Mouse (Mus musculus) lung, embryonic 15.5 days (tissue): ENCODE data around the gene Gm45713. TPM values are rescaled to one million over a fixed set of nuclear protein-coding genes. Genes with fewer than 3 reads are reported as not detected.

Experiments used
- ATAC-seq: fragments of 200-750 bp; cut with Nextera tagmentation; 2 replicates; pipeline ENCODE4 v1.8.0; 2017; ENCODE audit warnings: moderate number of reproducible peaks, borderline replicate concordance; ENCODE audit not compliant: low FRiP score, low TSS enrichment; ENCODE audit errors: extremely low read depth
- H3K27ac ChIP-seq: fragments of 300-500 bp; sonication (generic); 2 replicates; pipeline ENCODE4 v1.5.1; 2015; ENCODE audit warnings: moderate library complexity, mild to moderate bottlenecking, inconsistent platforms
- H3K27me3 ChIP-seq: fragments of 300-500 bp; sonication (generic); 2 replicates; pipeline ENCODE4 v1.6.1; 2015; ENCODE audit warnings: inconsistent platforms
- H3K36me3 ChIP-seq: fragments of 300-500 bp; sonication (generic); 2 replicates; pipeline ENCODE4 v1.6.1; 2015; ENCODE audit warnings: inconsistent platforms
- H3K4me1 ChIP-seq: fragments of 300-500 bp; sonication (generic); 2 replicates; pipeline ENCODE4 v1.6.1; 2015; ENCODE audit warnings: inconsistent platforms
- H3K4me2 ChIP-seq: fragments of 300-500 bp; sonication (generic); 2 replicates; pipeline ENCODE4 v1.6.1; 2015; ENCODE audit warnings: inconsistent platforms, mild to moderate bottlenecking, moderate library complexity
- H3K4me3 ChIP-seq: fragments of 300-500 bp; sonication (generic); 2 replicates; pipeline ENCODE4 v1.5.1; 2015; ENCODE audit warnings: mild to moderate bottlenecking, inconsistent platforms
- H3K9ac ChIP-seq: fragments of 300-500 bp; sonication (generic); 2 replicates; pipeline ENCODE4 v1.6.1; 2015; ENCODE audit warnings: inconsistent platforms
- H3K9me3 ChIP-seq: fragments of 300-500 bp; sonication (generic); 2 replicates; pipeline ENCODE4 v1.6.1; 2016; ENCODE audit warnings: inconsistent platforms
- WGBS: fragments of 180-500 bp; shearing (Covaris S2); methylation state at CpG from one replicate; pipeline ENCODE4 v1.1.7; 2015; 5-methylcytosine and 5-hydroxymethylcytosine counted together
- polyA plus RNA-seq: library from polyadenylated mRNA; unstranded; fragments of >200 nt; fragmentation: Nextera tagmentation; extraction: Ambion mirVana; gene quantifications from 2 replicates; pipeline ENCODE4 v1.2.1, GENCODE M21; 2015

The Gm45713 gene
- 0.19 and 0.20 TPM in 2 replicates for polyA plus RNA-seq

- Histone ChIP-seq H3K9ac (peak within 1 kb of the TSS; percentile 72), H3K36me3 (no peaks in the 10 kb centered on the region), H3K4me3 (peak within 1 kb of the TSS; percentile 69), H3K27me3 (no peaks in the 10 kb centered on the region; the same call in 1 of the 2 replicates), H3K4me2 (peak within 1 kb of the TSS; percentile 82), H3K27ac (no peak within 1 kb of the TSS), H3K9me3 (no peaks in the 10 kb centered on the region), H3K4me1 (peaks cover 9% of the 10 kb centered on the region; the same call in 1 of the 2 replicates)
- WGBS, result 1% methylated on average over 29 of the region's 29 CpGs
- peak; percentile 84 for ATAC-seq
Measured at GRCm38 (mm10) chr7:45135993-45136567, at the start of gene Gm45713, which contains the start of gene Flt3l. Gm45713 (minus strand) TSS chr7:45136231. Flt3l (minus strand) TSS chr7:45136432.

- Histone ChIP-seq H3K9ac (no peak overlapping the region), H3K4me3 (no peak overlapping the region), H3K4me2 (no peak overlapping the region), H3K27me3 (peaks cover 97% of the 10 kb centered on the region), H3K9me3 (no peaks in the 10 kb centered on the region), H3K27ac (no peak overlapping the region), H3K4me1 (peaks cover 9% of the 10 kb centered on the region), H3K36me3 (no peaks in the 10 kb centered on the region)
- 65% methylated on average over 7 of the region's 7 CpGs for WGBS
- ATAC-seq, result no peak
Measured at GRCm38 (mm10) chr7:45183672-45184071, 47.6 kb upstream of the Gm45713 start.

DNA sequence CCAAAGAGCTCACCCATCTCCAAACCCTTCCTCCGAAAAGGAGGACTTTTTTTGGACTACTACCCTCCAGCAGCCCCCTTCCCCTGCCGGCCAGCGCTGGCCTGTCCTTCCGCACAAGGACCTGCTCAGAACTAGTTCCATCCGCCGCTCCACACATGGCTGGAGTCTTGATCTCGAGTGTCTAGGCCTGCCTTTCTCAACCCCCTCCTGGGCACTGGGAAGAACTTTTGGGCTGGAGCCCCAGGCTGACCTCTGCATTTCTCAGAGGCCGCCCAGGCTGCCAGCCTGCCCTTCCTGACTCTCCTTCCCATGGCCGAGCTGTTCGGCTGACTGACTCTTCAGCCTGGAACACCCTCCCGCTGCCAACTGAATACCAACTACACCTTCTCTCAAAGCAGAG lies 46.6 kb upstream of the Gm45713 start:
- 0 out of 2 replicates have a peak overlapping the region, but pooled peaks have one; percentile 8 for H3K9ac ChIP-seq
- no peak for ATAC-seq
- WGBS, result 9% methylated on average over 11 of the region's 11 CpGs
- no peak overlapping the region for H3K27ac ChIP-seq
- peak overlapping the region; percentile 31 for H3K4me3 ChIP-seq
- H3K36me3 ChIP-seq, result no peaks in the 10 kb centered on the region
- H3K4me1 ChIP-seq, result peaks cover 9% of the 10 kb centered on the region
- peak overlapping the region; percentile 59 for H3K4me2 ChIP-seq
- H3K27me3 ChIP-seq, result peaks cover 98% of the 10 kb centered on the region
- H3K9me3 ChIP-seq, result no peaks in the 10 kb centered on the region

- H3K36me3 ChIP-seq, result no peaks in the 10 kb centered on the region
- peak; percentile 87 for ATAC-seq
- H3K4me2 ChIP-seq, result peak overlapping the region; percentile 59
- H3K9ac ChIP-seq, result 0 out of 2 replicates have a peak overlapping the region, but pooled peaks have one; percentile 8
- H3K9me3 ChIP-seq, result no peaks in the 10 kb centered on the region
- H3K27me3 ChIP-seq, result peaks cover 99% of the 10 kb centered on the region
- H3K4me3 ChIP-seq, result peak overlapping the region; percentile 31
- H3K4me1 ChIP-seq, result peaks cover 9% of the 10 kb centered on the region
- no peak overlapping the region for H3K27ac ChIP-seq
- under 1% methylated on average over 34 of the region's 34 CpGs for WGBS
Measured at GRCm38 (mm10) chr7:45182199-45182601, 46.2 kb upstream of the Gm45713 start.

DNA sequence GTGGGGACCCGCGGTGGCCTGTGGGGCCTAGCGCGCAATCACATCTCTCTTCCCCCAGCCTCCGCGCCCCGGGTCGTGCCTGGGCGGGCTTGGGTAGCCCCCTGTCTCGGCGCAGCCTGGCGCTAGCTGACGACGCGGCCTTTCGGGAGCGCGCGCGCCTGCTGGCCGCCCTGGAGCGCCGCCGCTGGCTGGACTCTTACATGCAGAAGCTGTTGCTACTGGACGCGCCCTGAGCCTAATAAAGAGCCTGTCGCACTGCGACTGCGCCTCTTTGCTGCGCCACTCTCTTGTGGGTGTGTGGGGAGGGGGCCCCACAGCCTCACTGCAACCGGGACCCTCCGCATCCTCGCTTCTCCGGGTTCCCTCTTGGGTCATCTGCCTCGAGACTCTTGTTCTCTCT lies 45.5 kb upstream of the Gm45713 start:
- H3K4me1 ChIP-seq, result peaks cover 9% of the 10 kb centered on the region
- H3K27me3 ChIP-seq, result peaks cover 99% of the 10 kb centered on the region
- no peaks in the 10 kb centered on the region for H3K36me3 ChIP-seq
- 6% methylated on average over 35 of the region's 35 CpGs for WGBS
- H3K9me3 ChIP-seq, result no peaks in the 10 kb centered on the region
- H3K9ac ChIP-seq, result no peak overlapping the region
- no peak overlapping the region for H3K27ac ChIP-seq
- H3K4me3 ChIP-seq, result no peak overlapping the region; the same call in 1 of the 2 replicates
- H3K4me2 ChIP-seq, result no peak overlapping the region
- ATAC-seq, result no peak; the same call in 1 of the 2 replicates

DNA sequence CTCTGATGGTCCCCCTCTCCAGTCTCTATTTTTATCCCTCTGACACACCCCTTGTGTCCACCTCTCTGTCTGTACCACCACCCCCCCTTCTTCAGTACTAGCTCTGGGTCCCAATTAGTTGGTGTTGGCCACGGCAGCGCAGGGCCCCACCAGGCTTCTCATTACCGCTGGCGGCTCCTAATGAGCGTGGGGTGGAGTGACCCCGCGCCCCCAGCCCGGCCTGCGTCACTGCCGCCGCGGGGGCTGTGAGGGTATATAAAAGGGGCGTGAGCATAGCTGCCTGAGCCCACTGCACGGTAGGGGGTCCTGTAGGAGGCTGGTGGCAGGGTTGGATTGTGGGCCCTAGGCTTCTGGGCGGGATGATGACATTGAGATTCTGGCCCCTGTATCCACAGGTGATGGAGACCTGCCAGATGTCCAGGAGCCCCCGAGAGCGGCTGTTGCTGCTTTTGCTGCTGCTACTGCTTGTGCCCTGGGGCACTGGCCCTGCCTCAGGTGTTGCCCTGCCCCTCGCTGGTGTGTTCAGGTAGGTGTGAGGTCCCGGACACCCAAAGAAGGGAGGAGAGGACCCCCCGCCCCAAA lies 45.0 kb upstream of the Gm45713 start, which contains the start of gene Pth2:
TSS of gene Pth2 (plus strand) at position 100 of the 582 bp plus-strand sequence.
- ATAC-seq, result no peak
- 19% methylated on average over 20 of the region's 20 CpGs for WGBS
- H3K27me3 ChIP-seq, result peaks cover 100% of the 10 kb centered on the region
- peak within 1 kb of the TSS; percentile 59; the same call in 1 of the 2 replicates for H3K4me2 ChIP-seq
- H3K36me3 ChIP-seq, result no peaks in the 10 kb centered on the region
- peaks cover 13% of the 10 kb centered on the region for H3K4me1 ChIP-seq
- no peak within 1 kb of the TSS for H3K27ac ChIP-seq
- no peaks in the 10 kb centered on the region for H3K9me3 ChIP-seq
- no peak within 1 kb of the TSS; the same call in 1 of the 2 replicates for H3K4me3 ChIP-seq
- H3K9ac ChIP-seq, result no peak within 1 kb of the TSS

DNA sequence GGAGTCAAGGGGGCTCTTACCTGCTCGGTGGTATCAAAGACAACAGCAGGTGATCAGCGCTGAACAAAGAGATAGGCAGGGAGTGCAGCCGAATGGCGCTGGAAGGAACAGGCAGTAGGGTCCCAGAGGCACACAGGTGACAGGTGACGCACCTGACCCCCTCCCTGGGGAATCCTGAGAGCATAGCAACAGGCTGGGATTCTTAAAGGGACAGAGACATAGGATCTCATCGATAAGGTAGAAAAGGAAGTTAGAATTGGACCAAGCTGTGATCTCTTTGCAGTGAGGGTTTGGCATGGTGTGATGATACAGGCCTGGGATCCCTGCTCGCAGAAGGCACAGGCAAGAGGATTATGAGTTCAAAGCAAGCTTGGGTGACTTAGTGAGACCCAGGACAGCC lies 43.4 kb upstream of the Gm45713 start, which contains the start of gene Gfy:
TSS of gene Gfy (minus strand) at position 101 of the 400 bp plus-strand sequence.
- WGBS, result 22% methylated on average over 7 of the region's 7 CpGs
- peaks cover 100% of the 10 kb centered on the region for H3K27me3 ChIP-seq
- H3K36me3 ChIP-seq, result no peaks in the 10 kb centered on the region
- ATAC-seq, result no peak
- H3K4me3 ChIP-seq, result no peak within 1 kb of the TSS
- no peak within 1 kb of the TSS for H3K27ac ChIP-seq
- peaks cover 18% of the 10 kb centered on the region for H3K4me1 ChIP-seq
- H3K9me3 ChIP-seq, result no peaks in the 10 kb centered on the region
- H3K9ac ChIP-seq, result no peak within 1 kb of the TSS
- H3K4me2 ChIP-seq, result no peak within 1 kb of the TSS

DNA sequence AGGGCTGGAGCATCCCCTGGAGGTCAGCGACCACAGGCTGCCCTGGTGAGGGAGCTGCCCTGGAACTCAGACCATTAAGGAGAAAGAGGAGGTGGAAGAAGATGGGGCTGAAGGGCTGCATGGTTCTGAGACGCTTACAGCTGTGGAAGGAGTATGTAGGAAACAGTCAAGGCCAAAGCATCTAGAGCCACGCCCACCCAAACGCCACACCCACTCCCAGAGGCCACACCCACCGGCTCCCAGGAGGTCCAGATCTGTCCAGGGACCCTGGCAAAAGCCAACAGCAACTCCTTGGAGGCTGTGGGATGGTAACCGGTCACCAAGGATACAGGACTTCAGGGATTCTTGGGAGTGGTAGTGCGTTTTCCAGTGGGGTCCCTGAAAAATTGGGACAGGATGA lies 42.5 kb upstream of the Gm45713 start:
- no peaks in the 10 kb centered on the region for H3K36me3 ChIP-seq
- peaks cover 18% of the 10 kb centered on the region for H3K4me1 ChIP-seq
- ATAC-seq, result no peak
- no peak overlapping the region for H3K4me3 ChIP-seq
- no peak overlapping the region for H3K4me2 ChIP-seq
- no peak overlapping the region for H3K27ac ChIP-seq
- 18% methylated on average over 7 of the region's 7 CpGs for WGBS
- H3K9me3 ChIP-seq, result no peaks in the 10 kb centered on the region
- H3K27me3 ChIP-seq, result peaks cover 98% of the 10 kb centered on the region
- H3K9ac ChIP-seq, result no peak overlapping the region

- Histone ChIP-seq H3K4me2 (no peak overlapping the region), H3K27ac (no peak overlapping the region), H3K4me3 (peak overlapping the region; percentile 9; the same call in 1 of the 2 replicates), H3K27me3 (peaks cover 95% of the 10 kb centered on the region), H3K4me1 (0 out of 2 replicates have a peak, but pooled peaks cover 10% of the 10 kb centered on the region), H3K9ac (no peak overlapping the region), H3K36me3 (no peaks in the 10 kb centered on the region), H3K9me3 (no peaks in the 10 kb centered on the region)
- ATAC-seq, result no peak
- 4% methylated on average over 31 of the region's 31 CpGs for WGBS
Measured at GRCm38 (mm10) chr7:45176356-45176755, 40.3 kb upstream of the Gm45713 start.

- H3K27ac ChIP-seq, result no peak overlapping the region
- no peak for ATAC-seq
- 0 out of 2 replicates have a peak, but pooled peaks cover 9% of the 10 kb centered on the region for H3K4me1 ChIP-seq
- H3K36me3 ChIP-seq, result no peaks in the 10 kb centered on the region
- peak overlapping the region; percentile 9; the same call in 1 of the 2 replicates for H3K4me3 ChIP-seq
- H3K9me3 ChIP-seq, result no peaks in the 10 kb centered on the region
- H3K9ac ChIP-seq, result no peak overlapping the region
- H3K4me2 ChIP-seq, result no peak overlapping the region
- H3K27me3 ChIP-seq, result peaks cover 95% of the 10 kb centered on the region
- WGBS, result 2% methylated on average over 23 of the region's 23 CpGs
Measured at GRCm38 (mm10) chr7:45175929-45176328, 39.9 kb upstream of the Gm45713 start.

GRCm38 (mm10) chr7:45175398-45175797 lies 39.4 kb upstream of the Gm45713 start:
- 5% methylated on average over 13 of the region's 13 CpGs for WGBS
- Histone ChIP-seq H3K9me3 (no peaks in the 10 kb centered on the region), H3K27ac (no peak overlapping the region), H3K36me3 (no peaks in the 10 kb centered on the region), H3K9ac (no peak overlapping the region), H3K4me3 (no peak overlapping the region), H3K27me3 (peaks cover 94% of the 10 kb centered on the region), H3K4me1 (0 out of 2 replicates have a peak, but pooled peaks cover 9% of the 10 kb centered on the region), H3K4me2 (no peak overlapping the region)
- ATAC-seq, result no peak
